Mouse (Mus musculus): ENCODE measurements at regions not wholly inside any gene's neighbourhood (a gene's known extent, or its start where the extent isn't known, plus 50 kb on each side); places are given as distances from the start of the nearest gene placed in this dataset.

DNA sequence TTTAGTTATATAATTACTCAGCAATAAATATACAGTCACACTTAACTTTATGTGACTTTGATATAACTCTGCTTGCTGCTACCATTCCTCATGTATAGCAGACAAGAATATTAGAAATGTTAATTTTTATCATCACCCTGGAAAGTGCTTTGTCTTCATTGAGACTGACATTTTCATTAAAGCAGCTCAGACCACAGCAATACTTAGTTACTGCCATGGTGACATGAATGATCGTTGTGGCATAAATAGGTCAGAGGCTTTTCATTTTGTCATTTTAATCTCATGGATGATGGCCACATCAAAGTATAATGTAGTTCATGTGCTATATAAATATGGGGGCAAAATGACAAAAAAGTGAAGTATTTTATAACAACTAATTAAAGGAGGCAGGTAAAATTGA, 498.1 kb downstream of the Slc22a22 start:
- TF ChIP-seq POLR2A (IDR thresholded peaks at IDR 0.05; ENCODE audit: low read depth, low read length) = no peak
- no peak for TF ChIP-seq CTCF (IDR thresholded peaks at IDR 0.05; ENCODE audit: extremely low read depth, insufficient read length, insufficient replicate concordance, low read depth, low read length)

DNA sequence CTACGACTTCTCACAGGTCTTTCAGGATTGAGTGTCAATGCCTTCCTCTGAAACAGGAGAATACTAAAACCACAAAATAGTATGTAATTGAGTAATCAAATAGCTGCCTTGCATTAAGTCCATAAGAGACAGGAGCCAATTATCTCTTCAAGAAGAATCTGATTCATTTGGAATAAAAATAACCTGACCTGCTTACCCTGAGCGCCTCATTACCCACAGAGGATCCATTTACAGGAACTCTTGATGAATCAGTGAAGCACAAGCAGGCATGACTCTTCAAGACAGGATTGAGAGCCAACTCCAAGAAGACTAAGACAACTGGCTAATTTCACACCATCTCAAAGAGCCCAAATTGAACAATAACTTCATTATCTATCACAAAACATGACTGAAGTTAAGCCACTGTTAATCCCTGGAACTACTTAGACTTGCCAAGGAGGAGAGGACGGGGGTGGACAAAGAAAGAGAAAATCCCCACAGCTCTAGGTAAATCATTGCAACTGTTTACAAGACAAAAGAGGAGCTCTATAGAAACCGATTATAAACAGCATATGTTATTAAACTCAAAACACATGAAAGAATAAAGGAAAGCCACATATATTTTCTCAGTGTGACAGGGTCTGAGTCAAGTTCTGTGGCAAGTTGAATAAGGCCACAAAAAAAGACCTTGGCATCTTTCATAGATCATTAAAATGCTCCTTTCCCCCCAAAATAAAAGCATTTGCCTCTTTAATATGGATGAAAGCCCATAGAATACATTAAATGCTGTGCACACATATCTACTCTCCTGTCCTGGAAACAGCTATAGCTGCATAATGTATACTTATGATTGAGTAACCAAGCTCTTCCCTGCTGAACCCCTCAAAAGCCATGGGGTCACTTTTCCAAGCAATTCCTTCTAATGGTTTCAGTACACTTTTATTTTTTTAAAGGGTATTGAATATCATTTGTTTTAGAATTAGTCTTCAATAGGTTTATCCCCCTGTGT, 501.7 kb downstream of the Slc22a22 start:
- 71% methylated on average over 4 of the region's 4 CpGs for WGBS
- Histone ChIP-seq H3K27me3 (ENCODE audit: control insufficient read depth, insufficient read depth, low read length) (no peaks in the 10 kb centered on the region), H3K4me3 (ENCODE audit: low read depth, low read length) (no peak overlapping the region), H3K27ac (ENCODE audit: insufficient read depth, low read depth, low read length) (no peak overlapping the region), H3K4me1 (ENCODE audit: control insufficient read depth, insufficient read depth, insufficient read length, low read length) (no peaks in the 10 kb centered on the region), H3K36me3 (ENCODE audit: control insufficient read depth, insufficient read depth, low read length) (no peaks in the 10 kb centered on the region)
- TF ChIP-seq CTCF (IDR thresholded peaks at IDR 0.05; ENCODE audit: extremely low read depth, insufficient read length, insufficient replicate concordance, low read depth, low read length) (no peak), POLR2A (IDR thresholded peaks at IDR 0.05; ENCODE audit: low read depth, low read length) (no peak)

More for the DNA sequence above, 498.1 kb downstream of the Slc22a22 start:
- no peaks in the 10 kb centered on the region for H3K36me3 ChIP-seq (ENCODE audit: control insufficient read depth, insufficient read depth, low read length)
- no peak overlapping the region for H3K4me3 ChIP-seq (ENCODE audit: low read depth, low read length)
- H3K4me1 ChIP-seq (ENCODE audit: control insufficient read depth, insufficient read depth, insufficient read length, low read length) = no peaks in the 10 kb centered on the region
- H3K27ac ChIP-seq (ENCODE audit: insufficient read depth, low read depth, low read length) = no peak overlapping the region
- H3K27me3 ChIP-seq (ENCODE audit: control insufficient read depth, insufficient read depth, low read length) = no peaks in the 10 kb centered on the region
- WGBS = 85% methylated on average over 1 of the region's 1 CpGs

DNA sequence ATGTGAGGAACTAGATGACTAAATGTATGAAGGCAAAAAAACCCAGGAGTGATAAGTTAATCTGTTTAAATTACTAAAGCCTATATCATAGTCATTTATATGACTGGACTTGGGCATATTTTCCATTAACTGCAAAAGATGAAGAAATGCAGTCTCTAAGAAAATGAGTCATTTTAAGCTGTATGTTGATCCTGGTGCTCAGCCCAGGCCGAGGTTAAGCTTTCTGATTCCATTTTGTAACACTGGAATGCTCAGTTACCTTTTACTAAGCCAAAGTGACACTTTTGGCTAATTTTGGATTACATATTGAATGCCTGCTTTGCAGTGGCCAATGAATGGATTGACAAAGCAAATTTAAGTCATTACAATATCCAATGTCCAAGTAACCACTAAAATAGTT, 507.3 kb downstream of the Slc22a22 start:
- 48% methylated on average over 1 of the region's 1 CpGs for WGBS
- H3K27ac ChIP-seq (ENCODE audit: insufficient read depth, low read depth, low read length) = no peak overlapping the region
- H3K4me1 ChIP-seq (ENCODE audit: control insufficient read depth, insufficient read depth, insufficient read length, low read length) = no peaks in the 10 kb centered on the region
- no peaks in the 10 kb centered on the region for H3K36me3 ChIP-seq (ENCODE audit: control insufficient read depth, insufficient read depth, low read length)
- H3K27me3 ChIP-seq (ENCODE audit: control insufficient read depth, insufficient read depth, low read length) = no peaks in the 10 kb centered on the region
- no peak overlapping the region for H3K4me3 ChIP-seq (ENCODE audit: low read depth, low read length)
- TF ChIP-seq CTCF (IDR thresholded peaks at IDR 0.05; ENCODE audit: extremely low read depth, insufficient read length, insufficient replicate concordance, low read depth, low read length) (no peak), POLR2A (IDR thresholded peaks at IDR 0.05; ENCODE audit: low read depth, low read length) (no peak)

DNA sequence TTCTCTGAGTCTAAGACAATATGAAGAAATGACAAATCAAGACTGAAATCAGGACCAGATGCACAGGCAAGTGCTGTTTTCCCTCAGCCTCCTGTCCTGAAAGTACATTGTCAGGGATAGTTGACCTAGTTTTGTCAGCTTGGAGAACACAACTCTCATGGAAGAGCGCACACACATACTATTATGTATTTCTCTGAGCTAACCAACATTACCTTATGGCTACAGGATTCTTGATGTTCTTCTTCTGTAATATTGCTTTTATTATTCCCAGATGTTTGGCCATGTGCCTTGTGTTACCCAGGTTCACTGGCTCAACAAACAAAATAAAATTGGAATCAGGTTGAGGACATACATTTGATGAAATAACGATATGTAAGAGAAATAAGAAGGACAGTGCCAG, 521.1 kb downstream of the Slc22a22 start:
- H3K27ac ChIP-seq (ENCODE audit: insufficient read depth, low read depth, low read length) = no peak overlapping the region
- H3K36me3 ChIP-seq (ENCODE audit: control insufficient read depth, insufficient read depth, low read length) = no peaks in the 10 kb centered on the region
- TF ChIP-seq POLR2A (IDR thresholded peaks at IDR 0.05; ENCODE audit: low read depth, low read length) (no peak), CTCF (IDR thresholded peaks at IDR 0.05; ENCODE audit: extremely low read depth, insufficient read length, insufficient replicate concordance, low read depth, low read length) (no peak)
- H3K4me3 ChIP-seq (ENCODE audit: low read depth, low read length) = no peak overlapping the region
- WGBS = 87% methylated on average over 2 of the region's 2 CpGs
- H3K27me3 ChIP-seq (ENCODE audit: control insufficient read depth, insufficient read depth, low read length) = no peaks in the 10 kb centered on the region
- no peaks in the 10 kb centered on the region for H3K4me1 ChIP-seq (ENCODE audit: control insufficient read depth, insufficient read depth, insufficient read length, low read length)

DNA sequence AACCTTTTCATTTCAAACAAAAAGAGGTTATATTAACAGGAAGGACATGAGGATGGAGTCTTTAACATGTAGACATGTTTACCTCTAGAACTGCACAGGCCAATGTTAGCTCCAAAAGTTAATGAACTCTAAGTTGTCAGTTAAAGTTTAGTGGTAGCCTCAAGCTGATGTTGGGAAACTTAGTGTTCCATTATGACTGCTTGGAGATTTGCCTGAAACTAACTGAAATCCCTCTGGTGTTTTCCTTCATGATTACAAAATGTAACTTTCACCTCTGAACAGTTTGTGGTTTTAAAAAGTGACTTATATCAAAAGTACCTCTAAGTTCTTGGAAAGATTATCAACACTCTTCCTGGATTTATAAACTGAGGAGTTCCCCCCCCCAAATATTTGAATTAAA, 525.2 kb downstream of the Slc22a22 start:
- H3K27me3 ChIP-seq (ENCODE audit: control insufficient read depth, insufficient read depth, low read length) = no peaks in the 10 kb centered on the region
- H3K4me3 ChIP-seq (ENCODE audit: low read depth, low read length) = no peak overlapping the region
- no peaks in the 10 kb centered on the region for H3K4me1 ChIP-seq (ENCODE audit: control insufficient read depth, insufficient read depth, insufficient read length, low read length)
- TF ChIP-seq CTCF (IDR thresholded peaks at IDR 0.05; ENCODE audit: extremely low read depth, insufficient read length, insufficient replicate concordance, low read depth, low read length) = no peak
- no peak for TF ChIP-seq POLR2A (IDR thresholded peaks at IDR 0.05; ENCODE audit: low read depth, low read length)
- H3K27ac ChIP-seq (ENCODE audit: insufficient read depth, low read depth, low read length) = no peak overlapping the region
- H3K36me3 ChIP-seq (ENCODE audit: control insufficient read depth, insufficient read depth, low read length) = no peaks in the 10 kb centered on the region

GRCm38 (mm10) chr15:56950824-56951223, 526.6 kb downstream of the Slc22a22 start:
- WGBS = 75% methylated on average over 2 of the region's 2 CpGs
- Histone ChIP-seq H3K27me3 (ENCODE audit: control insufficient read depth, insufficient read depth, low read length) (no peaks in the 10 kb centered on the region), H3K36me3 (ENCODE audit: control insufficient read depth, insufficient read depth, low read length) (no peaks in the 10 kb centered on the region)

DNA sequence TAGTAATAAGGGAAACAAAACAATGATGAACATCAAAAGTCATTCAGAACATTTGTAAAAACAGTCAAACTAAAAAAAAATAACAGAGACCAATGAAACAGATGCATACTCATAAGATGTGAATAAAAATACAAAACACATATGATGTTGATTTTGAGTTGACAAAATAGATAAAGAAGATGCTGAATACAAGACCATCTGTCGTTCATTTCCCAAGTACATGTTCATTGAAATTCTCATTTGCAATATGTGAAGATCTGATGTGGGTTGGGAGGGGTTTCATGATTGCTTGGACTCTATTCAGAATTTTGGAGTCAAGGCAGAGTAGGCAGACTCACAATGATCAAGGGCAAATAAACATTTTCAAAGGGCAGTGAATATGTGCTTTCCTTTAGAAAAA, 536.5 kb downstream of the Slc22a22 start:
- no peaks in the 10 kb centered on the region for H3K4me1 ChIP-seq (ENCODE audit: control insufficient read depth, insufficient read depth, insufficient read length, low read length)
- TF ChIP-seq CTCF (IDR thresholded peaks at IDR 0.05; ENCODE audit: extremely low read depth, insufficient read length, insufficient replicate concordance, low read depth, low read length) = no peak
- no peak overlapping the region for H3K27ac ChIP-seq (ENCODE audit: insufficient read depth, low read depth, low read length)
- no peaks in the 10 kb centered on the region for H3K36me3 ChIP-seq (ENCODE audit: control insufficient read depth, insufficient read depth, low read length)
- H3K27me3 ChIP-seq (ENCODE audit: control insufficient read depth, insufficient read depth, low read length) = no peaks in the 10 kb centered on the region
- H3K4me3 ChIP-seq (ENCODE audit: low read depth, low read length) = no peak overlapping the region
- WGBS = 83% methylated on average over 1 of the region's 1 CpGs

More at GRCm38 (mm10) chr15:56950824-56951223, 526.6 kb downstream of the Slc22a22 start:
- TF ChIP-seq POLR2A (IDR thresholded peaks at IDR 0.05; ENCODE audit: low read depth, low read length) (no peak), CTCF (IDR thresholded peaks at IDR 0.05; ENCODE audit: extremely low read depth, insufficient read length, insufficient replicate concordance, low read depth, low read length) (no peak)
- Histone ChIP-seq H3K4me1 (ENCODE audit: control insufficient read depth, insufficient read depth, insufficient read length, low read length) (no peaks in the 10 kb centered on the region), H3K4me3 (ENCODE audit: low read depth, low read length) (no peak overlapping the region), H3K27ac (ENCODE audit: insufficient read depth, low read depth, low read length) (no peak overlapping the region)
